Mouse (Mus musculus) skeletal muscle tissue, adult 2 months (tissue): Measurements from ENCODE around the gene Nrm.
"Not testable (repeated sequence)": the region's sequence is repeated elsewhere in the genome, so short reads cannot be mapped to it uniquely, and the experiment has no call there.

Experiments
- DNase-seq: peaks from one replicate; pipeline ENCODE4 v3.0.0-alpha.2; 2012; ENCODE audit warnings: low read depth, low spot score

Gene Nrm

GRCm38 (mm10) chr17:35834696-35835422 is 26.3 kb upstream of the Nrm start:
- no peak for DNase-seq

- DNase-seq = no peak
Measured at GRCm38 (mm10) chr17:35835424-35836140, 25.5 kb upstream of the Nrm start.

- DNase-seq = peak; percentile 80
Measured at GRCm38 (mm10) chr17:35836178-35836965, 24.7 kb upstream of the Nrm start.

- no peak for DNase-seq
Measured at GRCm38 (mm10) chr17:35836991-35837422, 24.1 kb upstream of the Nrm start.

GRCm38 (mm10) chr17:35837487-35837886 is 23.6 kb upstream of the Nrm start:
- no peak for DNase-seq

- peak; percentile 93 for DNase-seq
Measured at GRCm38 (mm10) chr17:35838122-35838544, 23.0 kb upstream of the Nrm start, which contains the start of gene Tubb5. Gene Tubb5, minus strand, starts transcription at chr17:35838306.

GRCm38 (mm10) chr17:35838570-35838969 is 22.5 kb upstream of the Nrm start:
- DNase-seq = no peak

- DNase-seq = not testable (repeated sequence)
Measured at GRCm38 (mm10) chr17:35839002-35839401, 22.1 kb upstream of the Nrm start.

- DNase-seq = no peak
Measured at GRCm38 (mm10) chr17:35840561-35840960, 20.6 kb upstream of the Nrm start.

- DNase-seq = peak; percentile 99
Measured at GRCm38 (mm10) chr17:35841076-35841950, 19.8 kb upstream of the Nrm start, which contains the start of gene Mdc1. Gene Mdc1, plus strand, starts transcription at chr17:35841515.

GRCm38 (mm10) chr17:35842006-35842405 is 19.1 kb upstream of the Nrm start:
- no peak for DNase-seq

- no peak for DNase-seq
Measured at GRCm38 (mm10) chr17:35843514-35843913, 17.6 kb upstream of the Nrm start.

GRCm38 (mm10) chr17:35848112-35848511 is 13.0 kb upstream of the Nrm start:
- no peak for DNase-seq

GRCm38 (mm10) chr17:35850974-35851373 is 10.1 kb upstream of the Nrm start:
- no peak for DNase-seq

- no peak for DNase-seq
Measured at GRCm38 (mm10) chr17:35859371-35859770, 1.7 kb upstream of the Nrm start.

GRCm38 (mm10) chr17:35859835-35860234 is 1.3 kb upstream of the Nrm start:
- DNase-seq = no peak

GRCm38 (mm10) chr17:35860831-35861197 is 304 bp upstream of the Nrm start:
- no peak for DNase-seq

GRCm38 (mm10) chr17:35864832-35865353 is 3.8 kb downstream of the Nrm start:
- no peak for DNase-seq

GRCm38 (mm10) chr17:35865481-35866280 is 4.6 kb downstream of the Nrm start, which contains the start of gene Ppp1r18:
Gene Ppp1r18, plus strand, starts transcription at chr17:35865593.
- peak; percentile 70 for DNase-seq

- DNase-seq = peak; percentile 54
Measured at GRCm38 (mm10) chr17:35866281-35866831, 5.2 kb downstream of the Nrm start.
